Mouse (Mus musculus): ENCODE data around the gene Tenm3. TPM values are rescaled to one million over a fixed set of nuclear protein-coding genes. Genes with fewer than 3 reads are reported as not detected.

Tenm3 gene
- polyA plus RNA-seq (2016; fragmentation: Nextera tagmentation; extraction: Ambion mirVana), result 39.7 and 48.5 TPM in 2 replicates

GRCm38 (mm10) chr8:48843931-48844285 lies at the start of gene Tenm3:
Gene Tenm3 (minus strand): TSS chr8:48843951.
- 0% methylated on average over 19 of the region's 19 CpGs for WGBS
- Histone ChIP-seq H3K4me3 (peak within 1 kb of the TSS; percentile 83), H3K27me3 (ENCODE audit: low read depth, poor library complexity, severe bottlenecking) (peaks cover 46% of the 10 kb centered on the region), H3K9me3 (replicated peaks) (no peaks in the 10 kb centered on the region), H3K36me3 (no peaks in the 10 kb centered on the region), H3K27ac (peak within 1 kb of the TSS; percentile 95), H3K4me1 (peaks cover 37% of the 10 kb centered on the region)
- peak; percentile 62 for DNase-seq (ENCODE audit: low spot score)

- no peak overlapping the region for H3K27ac ChIP-seq
- H3K36me3 ChIP-seq, result no peaks in the 10 kb centered on the region
- H3K4me3 ChIP-seq, result no peak overlapping the region
- H3K27me3 ChIP-seq (ENCODE audit: low read depth, poor library complexity, severe bottlenecking), result no peaks in the 10 kb centered on the region
- 37% methylated on average over 7 of the region's 7 CpGs for WGBS
- peak; percentile 66 for DNase-seq (ENCODE audit: low spot score)
- H3K9me3 ChIP-seq (replicated peaks), result no peaks in the 10 kb centered on the region
- peaks cover 16% of the 10 kb centered on the region for H3K4me1 ChIP-seq
Observed at GRCm38 (mm10) chr8:48890216-48890765, 46.5 kb upstream of the Tenm3 start.

DNA sequence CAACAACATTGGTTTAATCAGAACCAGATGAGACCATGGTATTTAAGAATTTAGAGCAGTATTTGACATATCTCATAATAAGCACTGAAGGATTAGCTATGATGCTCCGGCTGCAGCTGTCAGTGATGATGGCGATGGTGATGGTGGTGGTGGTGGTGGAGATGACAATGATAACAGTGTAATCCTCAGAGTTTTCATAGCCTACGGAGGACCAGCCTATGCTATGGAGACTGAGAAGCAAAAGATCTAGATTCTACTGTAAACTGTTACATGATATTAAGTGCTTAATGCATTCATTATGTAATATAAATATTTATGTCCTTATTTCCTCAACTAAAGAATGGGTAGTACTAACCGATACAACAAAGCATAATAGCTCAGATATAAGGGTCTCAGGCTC lies 40.5 kb upstream of the Tenm3 start:
- Histone ChIP-seq H3K27ac (no peak overlapping the region), H3K36me3 (no peaks in the 10 kb centered on the region), H3K4me1 (no peaks in the 10 kb centered on the region), H3K4me3 (no peak overlapping the region), H3K9me3 (replicated peaks) (no peaks in the 10 kb centered on the region), H3K27me3 (ENCODE audit: low read depth, poor library complexity, severe bottlenecking) (no peaks in the 10 kb centered on the region)
- no peak for DNase-seq (ENCODE audit: low spot score)
- WGBS, result 97% methylated on average over 4 of the region's 4 CpGs

- Histone ChIP-seq H3K4me1 (no peaks in the 10 kb centered on the region), H3K4me3 (no peak overlapping the region), H3K36me3 (no peaks in the 10 kb centered on the region), H3K9me3 (replicated peaks) (no peaks in the 10 kb centered on the region), H3K27me3 (ENCODE audit: low read depth, poor library complexity, severe bottlenecking) (no peaks in the 10 kb centered on the region), H3K27ac (no peak overlapping the region)
- 91% methylated on average over 5 of the region's 5 CpGs for WGBS
- DNase-seq (ENCODE audit: low spot score), result no peak
Observed at GRCm38 (mm10) chr8:48880585-48880984, 36.8 kb upstream of the Tenm3 start.

- WGBS, result 97% methylated on average over 5 of the region's 5 CpGs
Observed at GRCm38 (mm10) chr8:48865972-48866371, 22.2 kb upstream of the Tenm3 start.

DNA sequence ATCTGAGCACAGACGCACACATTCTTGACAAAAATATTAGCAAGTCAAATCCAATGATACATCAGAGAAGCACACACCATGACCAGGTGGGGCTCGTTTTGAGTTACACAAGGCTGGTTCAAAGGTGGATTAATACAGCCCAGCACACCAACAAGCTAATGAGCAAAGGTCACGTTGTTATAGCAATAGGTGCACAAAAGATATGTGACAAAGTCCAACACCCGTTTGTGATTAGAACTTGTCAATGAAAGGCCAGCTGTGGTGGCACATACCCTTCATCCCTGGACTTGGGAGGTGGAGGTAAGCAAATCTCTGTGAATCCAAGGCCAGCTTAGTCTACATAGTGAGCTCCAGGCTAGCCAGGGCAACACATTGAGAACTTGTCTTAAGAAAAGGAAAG lies 21.7 kb upstream of the Tenm3 start:
- H3K27me3 ChIP-seq (ENCODE audit: low read depth, poor library complexity, severe bottlenecking), result no peaks in the 10 kb centered on the region
- no peak overlapping the region for H3K27ac ChIP-seq
- H3K36me3 ChIP-seq, result no peaks in the 10 kb centered on the region
- DNase-seq (ENCODE audit: low spot score), result peak; percentile 32
- peaks cover 12% of the 10 kb centered on the region for H3K4me1 ChIP-seq
- no peak overlapping the region for H3K4me3 ChIP-seq
- WGBS, result 42% methylated on average over 4 of the region's 4 CpGs
- H3K9me3 ChIP-seq (replicated peaks), result no peaks in the 10 kb centered on the region

More at GRCm38 (mm10) chr8:48865972-48866371, 22.2 kb upstream of the Tenm3 start:
- H3K27me3 ChIP-seq (ENCODE audit: low read depth, poor library complexity, severe bottlenecking), result no peaks in the 10 kb centered on the region
- no peak for DNase-seq (ENCODE audit: low spot score)
- no peak overlapping the region for H3K4me3 ChIP-seq
- H3K4me1 ChIP-seq, result peaks cover 12% of the 10 kb centered on the region
- H3K36me3 ChIP-seq, result no peaks in the 10 kb centered on the region
- no peak overlapping the region for H3K27ac ChIP-seq
- H3K9me3 ChIP-seq (replicated peaks), result no peaks in the 10 kb centered on the region

GRCm38 (mm10) chr8:48850223-48851010 lies 6.7 kb upstream of the Tenm3 start:
- no peaks in the 10 kb centered on the region for H3K36me3 ChIP-seq
- DNase-seq (ENCODE audit: low spot score), result no peak
- no peak overlapping the region for H3K4me3 ChIP-seq
- peaks cover 27% of the 10 kb centered on the region for H3K27me3 ChIP-seq (ENCODE audit: low read depth, poor library complexity, severe bottlenecking)
- peaks cover 11% of the 10 kb centered on the region; the same call in 1 of the 2 replicates for H3K4me1 ChIP-seq
- H3K27ac ChIP-seq, result no peak overlapping the region
- no peaks in the 10 kb centered on the region for H3K9me3 ChIP-seq (replicated peaks)
- WGBS, result 74% methylated on average over 8 of the region's 8 CpGs

GRCm38 (mm10) chr8:48849091-48849616 lies 5.4 kb upstream of the Tenm3 start:
- H3K9me3 ChIP-seq (replicated peaks), result no peaks in the 10 kb centered on the region
- peaks cover 22% of the 10 kb centered on the region for H3K4me1 ChIP-seq
- no peak overlapping the region for H3K27ac ChIP-seq
- DNase-seq (ENCODE audit: low spot score), result no peak
- H3K27me3 ChIP-seq (ENCODE audit: low read depth, poor library complexity, severe bottlenecking), result peaks cover 40% of the 10 kb centered on the region
- 65% methylated on average over 6 of the region's 6 CpGs for WGBS
- H3K4me3 ChIP-seq, result no peak overlapping the region
- H3K36me3 ChIP-seq, result no peaks in the 10 kb centered on the region

DNA sequence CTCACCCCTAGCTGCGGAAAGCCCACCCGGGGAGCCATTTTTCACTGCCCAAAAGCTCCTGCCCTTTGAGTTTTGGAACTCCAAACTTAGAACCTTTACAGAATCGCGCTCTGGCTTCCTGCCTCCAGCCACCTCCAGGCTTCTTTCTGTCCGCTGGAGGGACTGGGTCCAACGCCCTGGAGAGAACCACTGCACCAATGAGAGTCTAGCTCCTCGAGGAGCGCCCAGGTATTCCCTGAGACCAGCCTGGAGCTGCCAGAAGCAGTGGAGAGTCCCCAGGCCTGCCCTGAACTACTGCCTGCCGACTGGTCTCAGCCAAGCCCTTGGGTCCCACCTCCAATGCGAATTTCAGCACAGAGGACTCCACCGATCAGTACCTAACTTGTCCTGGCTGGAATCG lies 1.2 kb upstream of the Tenm3 start:
- WGBS, result 4% methylated on average over 12 of the region's 12 CpGs
- Histone ChIP-seq H3K4me3 (peak overlapping the region; percentile 83), H3K27me3 (ENCODE audit: low read depth, poor library complexity, severe bottlenecking) (peaks cover 46% of the 10 kb centered on the region), H3K36me3 (no peaks in the 10 kb centered on the region), H3K9me3 (replicated peaks) (no peaks in the 10 kb centered on the region), H3K27ac (no peak overlapping the region), H3K4me1 (peaks cover 37% of the 10 kb centered on the region)
- DNase-seq (ENCODE audit: low spot score), result no peak

DNA sequence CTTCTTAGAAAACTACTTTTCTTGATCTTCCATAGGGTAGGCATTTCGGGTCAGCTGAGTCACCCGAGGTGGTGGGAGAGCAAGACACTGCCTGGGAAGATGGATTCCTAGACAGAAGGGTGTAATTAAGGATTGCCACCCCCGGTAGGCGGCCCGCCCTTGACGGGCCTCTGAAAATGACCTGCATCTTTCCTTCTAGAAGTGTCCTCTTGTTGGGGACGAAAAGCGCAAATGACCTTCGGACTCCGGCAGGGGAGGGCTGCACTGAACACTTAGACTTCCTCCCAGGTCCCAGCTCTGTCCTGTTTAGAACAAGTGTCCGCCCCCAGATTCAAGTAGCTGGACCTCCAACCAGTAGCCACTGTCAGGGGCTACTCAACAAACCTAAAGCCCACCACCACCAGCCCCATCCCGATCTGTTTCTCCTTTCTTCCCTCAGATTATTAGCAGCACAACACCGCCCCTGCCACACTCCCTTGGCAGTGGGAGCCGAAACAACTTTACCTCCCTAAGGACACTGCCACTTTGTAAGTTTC lies 687 bp upstream of the Tenm3 start:
- peaks cover 46% of the 10 kb centered on the region for H3K27me3 ChIP-seq (ENCODE audit: low read depth, poor library complexity, severe bottlenecking)
- H3K4me1 ChIP-seq, result peaks cover 37% of the 10 kb centered on the region
- under 1% methylated on average over 14 of the region's 14 CpGs for WGBS
- H3K9me3 ChIP-seq (replicated peaks), result no peaks in the 10 kb centered on the region
- H3K4me3 ChIP-seq, result peak overlapping the region; percentile 83
- peak; percentile 32 for DNase-seq (ENCODE audit: low spot score)
- peak overlapping the region; percentile 95; the same call in 1 of the 2 replicates for H3K27ac ChIP-seq
- no peaks in the 10 kb centered on the region for H3K36me3 ChIP-seq

DNA sequence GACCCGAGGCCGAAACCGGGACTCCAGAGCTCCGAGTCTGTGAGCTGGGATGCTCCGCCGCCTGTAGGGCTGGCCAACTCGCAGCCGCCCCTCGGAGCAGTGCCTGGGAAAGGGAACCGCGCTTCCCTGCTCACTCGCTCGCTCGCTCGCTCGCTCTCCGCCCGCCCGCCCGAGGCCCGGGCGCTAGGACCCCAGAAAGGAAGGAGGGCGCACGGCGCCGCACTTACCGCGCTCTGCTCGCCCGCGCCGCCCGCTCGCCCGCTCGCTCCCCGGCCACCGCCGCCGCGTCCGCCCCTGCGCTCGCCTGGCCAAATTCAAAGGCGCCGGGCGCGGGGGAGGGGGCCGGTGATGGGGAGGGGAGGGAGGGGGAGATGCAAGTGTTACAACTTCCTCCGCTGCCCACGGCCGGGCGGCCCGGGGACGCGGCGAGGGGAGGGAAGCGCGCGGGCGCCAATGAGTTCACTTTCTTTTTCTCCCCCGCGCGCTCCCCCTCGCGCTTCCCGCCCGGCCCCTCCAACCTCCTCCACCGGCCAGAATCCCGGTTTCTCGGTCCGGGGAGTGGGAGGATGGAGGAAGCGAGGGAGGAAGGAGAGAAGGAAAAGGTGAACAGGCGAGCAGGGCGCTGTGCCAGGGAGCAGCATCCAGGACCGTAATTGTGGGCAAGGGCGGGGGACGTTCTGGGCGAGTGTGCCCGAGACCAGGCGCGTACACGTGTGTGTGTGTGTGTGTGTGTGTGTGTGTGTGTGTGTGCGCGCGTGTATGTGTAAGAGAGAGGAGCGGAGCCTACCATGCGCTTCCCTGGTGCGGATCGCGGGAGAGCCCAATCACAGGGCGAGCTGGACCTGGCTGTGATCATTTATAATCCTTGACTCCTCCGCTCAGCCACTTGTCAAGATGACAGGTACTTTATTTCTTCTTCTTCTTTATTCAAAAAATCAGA lies 490 bp downstream of the Tenm3 start:
- H3K9me3 ChIP-seq (replicated peaks), result no peaks in the 10 kb centered on the region
- H3K4me1 ChIP-seq, result peaks cover 37% of the 10 kb centered on the region
- H3K4me3 ChIP-seq, result peak overlapping the region; percentile 83
- H3K36me3 ChIP-seq, result no peaks in the 10 kb centered on the region
- peak overlapping the region; percentile 95 for H3K27ac ChIP-seq
- peaks cover 46% of the 10 kb centered on the region for H3K27me3 ChIP-seq (ENCODE audit: low read depth, poor library complexity, severe bottlenecking)
- under 1% methylated on average over 92 of the region's 93 CpGs for WGBS
- peak; percentile 84 for DNase-seq (ENCODE audit: low spot score)

DNA sequence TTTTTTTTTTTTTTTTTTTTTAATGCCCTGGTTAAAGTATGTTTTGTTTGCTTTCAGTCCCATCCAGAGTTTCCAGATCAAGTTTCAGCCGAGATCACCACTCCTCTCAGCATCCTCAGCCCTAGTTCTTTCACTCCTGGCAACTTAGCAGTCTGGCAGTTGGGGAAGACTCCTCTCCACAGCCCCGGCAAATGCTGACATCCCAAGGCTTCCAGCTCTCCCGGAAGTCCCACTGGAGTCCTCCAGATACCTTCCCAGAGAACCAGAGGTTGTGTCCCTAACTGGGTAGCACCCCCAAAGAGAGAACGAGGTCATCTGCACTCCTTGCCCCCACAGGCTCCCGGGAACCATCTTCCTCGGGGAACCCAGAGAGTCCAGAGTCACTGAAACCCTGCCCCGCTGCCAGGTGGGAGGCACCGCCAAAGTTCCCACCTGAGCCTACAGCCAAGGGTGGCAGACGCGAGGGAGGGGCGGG lies 1.2 kb downstream of the Tenm3 start:
- Histone ChIP-seq H3K27ac (peak overlapping the region; percentile 95), H3K4me1 (peaks cover 37% of the 10 kb centered on the region), H3K27me3 (ENCODE audit: low read depth, poor library complexity, severe bottlenecking) (peaks cover 40% of the 10 kb centered on the region), H3K9me3 (replicated peaks) (no peaks in the 10 kb centered on the region), H3K4me3 (peak overlapping the region; percentile 83), H3K36me3 (no peaks in the 10 kb centered on the region)
- DNase-seq (ENCODE audit: low spot score), result no peak
- WGBS, result under 1% methylated on average over 11 of the region's 11 CpGs
